Mouse (Mus musculus): ENCODE results near the gene Pln. TPM values are rescaled to one million over a fixed set of nuclear protein-coding genes. Genes with fewer than 3 reads are reported as not detected.

Gene Pln
- polyA plus RNA-seq, 2 experiments = 0.29 to 1.8 TPM

DNA sequence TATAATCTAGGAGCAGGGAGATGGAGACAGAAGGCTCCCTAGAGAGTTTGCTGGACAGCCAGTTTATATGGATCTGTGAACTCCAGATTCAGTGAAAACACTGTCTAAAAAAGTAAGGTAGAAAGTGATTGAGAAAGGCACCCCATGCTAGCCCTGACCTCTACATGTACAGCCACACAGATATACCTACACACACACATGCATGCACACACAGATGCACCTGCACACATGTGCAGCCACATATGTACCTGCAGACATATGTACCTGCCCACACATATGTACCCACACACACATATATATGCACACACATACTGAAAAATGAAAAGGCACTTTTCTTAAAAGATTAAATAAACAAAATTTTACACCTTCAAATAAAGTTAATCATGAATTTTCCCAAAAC is 11.1 kb upstream of the Pln start:
- Histone ChIP-seq H3K27me3 (ENCODE audit: control insufficient read depth, insufficient read depth, low read length) (no peaks in the 10 kb centered on the region), H3K9me3 (ENCODE audit: control insufficient read depth, low read length) (no peaks in the 10 kb centered on the region), H3K36me3 (ENCODE audit: control insufficient read depth, insufficient read depth, low read length) (no peaks in the 10 kb centered on the region), H3K27ac (replicated peaks; ENCODE audit: low read depth, low read length) (no peak overlapping the region), H3K4me3 (replicated peaks; ENCODE audit: low read length) (no peak overlapping the region), H3K4me2 (replicated peaks; ENCODE audit: low read depth, low read length, severe bottlenecking) (no peak overlapping the region), H3K9ac (ENCODE audit: low read depth, low read length, severe bottlenecking) (no peak overlapping the region), H3K4me1 (ENCODE audit: control insufficient read depth, insufficient read depth, low read length) (0 out of 2 replicates have a peak, but pooled peaks cover 3% of the 10 kb centered on the region)
- ATAC-seq (ENCODE audit: low FRiP score, low read depth) (no peak), DNase-seq (ENCODE audit: low spot score) (no peak)
- TF ChIP-seq POLR2A (IDR thresholded peaks at IDR 0.05; ENCODE audit: borderline replicate concordance, extremely low read depth, insufficient read depth, insufficient read length) = no peak

GRCm38 (mm10) chr10:53329257-53329656 is 8.2 kb upstream of the Pln start:
- 68% methylated on average over 3 of the region's 3 CpGs for WGBS
- Histone ChIP-seq H3K27me3 (ENCODE audit: control insufficient read depth, insufficient read depth, low read length) (no peaks in the 10 kb centered on the region), H3K4me2 (replicated peaks; ENCODE audit: low read depth, low read length, severe bottlenecking) (no peak overlapping the region), H3K27ac (replicated peaks; ENCODE audit: low read depth, low read length) (no peak overlapping the region), H3K9me3 (ENCODE audit: control insufficient read depth, low read length) (no peaks in the 10 kb centered on the region), H3K36me3 (ENCODE audit: control insufficient read depth, insufficient read depth, low read length) (no peaks in the 10 kb centered on the region), H3K9ac (ENCODE audit: low read depth, low read length, severe bottlenecking) (no peak overlapping the region), H3K4me3 (replicated peaks; ENCODE audit: low read length) (no peak overlapping the region), H3K4me1 (ENCODE audit: control insufficient read depth, insufficient read depth, low read length) (0 out of 2 replicates have a peak, but pooled peaks cover 3% of the 10 kb centered on the region)
- DNase-seq (ENCODE audit: low spot score) (no peak), ATAC-seq (ENCODE audit: low FRiP score, low read depth) (no peak)
- no peak for TF ChIP-seq POLR2A (IDR thresholded peaks at IDR 0.05; ENCODE audit: borderline replicate concordance, extremely low read depth, insufficient read depth, insufficient read length)

DNA sequence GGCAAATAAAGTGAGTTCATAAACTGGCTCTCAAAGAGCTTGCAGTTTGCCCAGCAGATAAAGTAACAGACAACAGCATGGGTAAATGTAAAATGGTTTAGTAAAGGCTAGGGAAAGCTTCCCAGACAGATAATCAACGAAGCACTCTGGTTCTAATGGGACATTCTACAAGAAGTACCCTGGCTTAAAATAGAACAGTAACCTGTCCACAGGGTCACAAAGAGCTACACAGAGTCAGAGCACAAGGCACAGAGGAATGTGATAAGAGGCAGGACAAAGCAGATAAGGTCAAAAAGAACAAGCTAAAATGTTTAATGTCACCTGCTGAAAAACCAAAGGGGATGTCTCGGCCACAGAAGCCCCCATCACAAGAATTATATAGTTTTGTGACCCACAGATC is 4.7 kb upstream of the Pln start:
- H3K36me3 ChIP-seq (ENCODE audit: control insufficient read depth, insufficient read depth, low read length) = no peaks in the 10 kb centered on the region
- 80% methylated on average over 2 of the region's 2 CpGs for WGBS
- H3K4me2 ChIP-seq (replicated peaks; ENCODE audit: low read depth, low read length, severe bottlenecking) = no peak overlapping the region
- no peak for TF ChIP-seq POLR2A (IDR thresholded peaks at IDR 0.05; ENCODE audit: borderline replicate concordance, extremely low read depth, insufficient read depth, insufficient read length)
- H3K9ac ChIP-seq (ENCODE audit: low read depth, low read length, severe bottlenecking) = no peak overlapping the region
- H3K4me1 ChIP-seq (ENCODE audit: control insufficient read depth, insufficient read depth, low read length) = 0 out of 2 replicates have a peak, but pooled peaks cover 3% of the 10 kb centered on the region
- ATAC-seq (ENCODE audit: low FRiP score, low read depth) = no peak
- H3K9me3 ChIP-seq (ENCODE audit: control insufficient read depth, low read length) = no peaks in the 10 kb centered on the region
- no peak for DNase-seq (ENCODE audit: low spot score)
- no peak overlapping the region for H3K4me3 ChIP-seq (replicated peaks; ENCODE audit: low read length)
- H3K27me3 ChIP-seq (ENCODE audit: control insufficient read depth, insufficient read depth, low read length) = no peaks in the 10 kb centered on the region
- no peak overlapping the region for H3K27ac ChIP-seq (replicated peaks; ENCODE audit: low read depth, low read length)

DNA sequence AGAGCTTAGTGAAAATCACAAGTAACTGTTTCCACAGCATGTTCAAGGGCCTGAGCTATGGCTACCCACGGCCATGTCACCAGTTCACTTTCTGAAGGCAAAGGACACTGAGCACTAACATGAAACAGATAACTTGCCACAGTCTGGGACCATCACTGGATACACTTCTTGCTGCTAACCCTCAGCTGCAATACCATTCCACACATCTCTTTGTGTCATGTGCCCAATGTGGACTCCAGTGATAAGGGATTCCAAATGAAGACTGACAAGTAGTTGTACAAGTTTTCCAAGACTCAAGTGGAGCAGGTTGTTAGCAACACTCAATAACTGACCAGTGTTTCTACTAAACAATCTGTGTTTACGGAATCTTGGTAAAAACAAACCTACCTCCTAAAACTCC is 2.2 kb upstream of the Pln start:
- no peaks in the 10 kb centered on the region for H3K36me3 ChIP-seq (ENCODE audit: control insufficient read depth, insufficient read depth, low read length)
- H3K9ac ChIP-seq (ENCODE audit: low read depth, low read length, severe bottlenecking) = no peak overlapping the region
- WGBS = 87% methylated on average over 2 of the region's 2 CpGs
- no peaks in the 10 kb centered on the region for H3K4me1 ChIP-seq (ENCODE audit: control insufficient read depth, insufficient read depth, low read length)
- no peaks in the 10 kb centered on the region for H3K9me3 ChIP-seq (ENCODE audit: control insufficient read depth, low read length)
- DNase-seq (ENCODE audit: low spot score) (no peak), ATAC-seq (ENCODE audit: low FRiP score, low read depth) (no peak)
- no peak overlapping the region for H3K4me2 ChIP-seq (replicated peaks; ENCODE audit: low read depth, low read length, severe bottlenecking)
- no peak for TF ChIP-seq POLR2A (IDR thresholded peaks at IDR 0.05; ENCODE audit: borderline replicate concordance, extremely low read depth, insufficient read depth, insufficient read length)
- H3K27ac ChIP-seq (replicated peaks; ENCODE audit: low read depth, low read length) = no peak overlapping the region
- H3K27me3 ChIP-seq (ENCODE audit: control insufficient read depth, insufficient read depth, low read length) = no peaks in the 10 kb centered on the region
- H3K4me3 ChIP-seq (replicated peaks; ENCODE audit: low read length) = no peak overlapping the region

- Histone ChIP-seq H3K4me1 (ENCODE audit: control insufficient read depth, insufficient read depth, low read length) (no peaks in the 10 kb centered on the region), H3K4me2 (replicated peaks; ENCODE audit: low read depth, low read length, severe bottlenecking) (no peak overlapping the region), H3K27me3 (ENCODE audit: control insufficient read depth, insufficient read depth, low read length) (no peaks in the 10 kb centered on the region), H3K9me3 (ENCODE audit: control insufficient read depth, low read length) (no peaks in the 10 kb centered on the region), H3K27ac (replicated peaks; ENCODE audit: low read depth, low read length) (no peak overlapping the region), H3K9ac (ENCODE audit: low read depth, low read length, severe bottlenecking) (no peak overlapping the region), H3K4me3 (replicated peaks; ENCODE audit: low read length) (no peak overlapping the region), H3K36me3 (ENCODE audit: control insufficient read depth, insufficient read depth, low read length) (no peaks in the 10 kb centered on the region)
- no peak for DNase-seq (ENCODE audit: low spot score)
- WGBS = 84% methylated on average over 3 of the region's 3 CpGs
- TF ChIP-seq POLR2A (IDR thresholded peaks at IDR 0.05; ENCODE audit: borderline replicate concordance, extremely low read depth, insufficient read depth, insufficient read length) = no peak
- no peak for ATAC-seq (ENCODE audit: low FRiP score, low read depth)
Observed at GRCm38 (mm10) chr10:53335974-53336373, 1.5 kb upstream of the Pln start.

- Histone ChIP-seq H3K4me2 (replicated peaks; ENCODE audit: low read depth, low read length, severe bottlenecking) (no peak overlapping the region), H3K9ac (ENCODE audit: low read depth, low read length, severe bottlenecking) (no peak overlapping the region), H3K36me3 (ENCODE audit: control insufficient read depth, insufficient read depth, low read length) (no peaks in the 10 kb centered on the region), H3K27me3 (ENCODE audit: control insufficient read depth, insufficient read depth, low read length) (no peaks in the 10 kb centered on the region), H3K4me3 (replicated peaks; ENCODE audit: low read length) (no peak overlapping the region), H3K27ac (replicated peaks; ENCODE audit: low read depth, low read length) (no peak overlapping the region), H3K4me1 (ENCODE audit: control insufficient read depth, insufficient read depth, low read length) (no peaks in the 10 kb centered on the region), H3K9me3 (ENCODE audit: control insufficient read depth, low read length) (no peaks in the 10 kb centered on the region)
- TF ChIP-seq POLR2A (IDR thresholded peaks at IDR 0.05; ENCODE audit: borderline replicate concordance, extremely low read depth, insufficient read depth, insufficient read length) = no peak
- ATAC-seq (ENCODE audit: low FRiP score, low read depth) = no peak
- no peak for DNase-seq (ENCODE audit: low spot score)
- WGBS = 57% methylated on average over 2 of the region's 2 CpGs
Observed at GRCm38 (mm10) chr10:53339045-53339444, 1.6 kb downstream of the Pln start.

Data from limb, embryonic 14.5 days (tissue).